Mouse (Mus musculus) midbrain, postnatal 0 days (tissue): ENCODE results near the gene Tbc1d24. TPM values are rescaled to one million over a fixed set of nuclear protein-coding genes. Genes with fewer than 3 reads are reported as not detected.

Experiments used
- ATAC-seq: fragments of 200-750 bp; cut with Nextera tagmentation; 2 replicates; pipeline ENCODE4 v1.8.0; 2017; ENCODE audit warnings: moderate number of reproducible peaks, mild to moderate bottlenecking, moderate TSS enrichment, moderate library complexity; ENCODE audit not compliant: low FRiP score
- DNase-seq: peaks from one replicate; pipeline ENCODE4 v3.0.0-alpha.2; 2015; ENCODE audit warnings: low spot score
- H3K27ac ChIP-seq: fragments of 300-500 bp; sonication (generic); 2 replicates; pipeline ENCODE4 v1.5.1; 2014; ENCODE audit warnings: low read depth, mild to moderate bottlenecking, low read length, mixed read lengths
- H3K27me3 ChIP-seq: fragments of 300-500 bp; sonication (generic); 2 replicates; pipeline ENCODE4 v1.6.1; 2014; ENCODE audit warnings: low read length, control low read depth, mixed read lengths; ENCODE audit not compliant: insufficient read depth
- H3K36me3 ChIP-seq: fragments of 300-500 bp; sonication (generic); 2 replicates; pipeline ENCODE4 v1.6.1; 2014; ENCODE audit warnings: low read length, control low read depth, mixed read lengths; ENCODE audit not compliant: insufficient read depth
- H3K4me1 ChIP-seq: fragments of 300-500 bp; sonication (generic); 2 replicates; pipeline ENCODE4 v1.6.1; 2014; ENCODE audit warnings: mild to moderate bottlenecking, control low read depth, antibody characterized with exemption, low read length, mixed read lengths; ENCODE audit not compliant: insufficient read depth
- H3K4me2 ChIP-seq: fragments of 300-500 bp; sonication (generic); 2 replicates; pipeline ENCODE4 v1.6.1; 2014; ENCODE audit warnings: low read depth, mild to moderate bottlenecking, low read length, mixed read lengths; ENCODE audit not compliant: poor library complexity, severe bottlenecking
- H3K4me3 ChIP-seq: fragments of 300-500 bp; sonication (generic); 2 replicates; pipeline ENCODE4 v1.5.1; 2014; ENCODE audit warnings: low read depth, mild to moderate bottlenecking, low read length, moderate library complexity
- H3K9ac ChIP-seq: fragments of 300-500 bp; sonication (generic); replicated peaks from 2 replicates; pipeline ENCODE4 v1.6.1; 2014; ENCODE audit warnings: mild to moderate bottlenecking, low read length, moderate library complexity, mixed read lengths; ENCODE audit not compliant: poor library complexity, severe bottlenecking
- H3K9me3 ChIP-seq: fragments of 300-500 bp; sonication (generic); 2 replicates; pipeline ENCODE4 v1.6.1; 2016; ENCODE audit warnings: low read length, control low read depth
- CTCF ChIP-seq: IDR thresholded peaks from 2 replicates; pipeline ENCODE4 v1.5.1; 2016; ENCODE audit warnings: antibody characterized with exemption, mild to moderate bottlenecking
- WGBS: fragments of 180-500 bp; shearing (Covaris S2); extraction: QIAGEN DNeasy Blood & Tissue Kit; methylation state at CpG from one replicate; pipeline ENCODE4 v1.1.7; 2014; 5-methylcytosine and 5-hydroxymethylcytosine counted together
- polyA plus RNA-seq: library from polyadenylated mRNA; unstranded; fragments of >200 nt; fragmentation: Nextera tagmentation; extraction: Ambion mirVana; gene quantifications from 2 replicates; pipeline ENCODE4 v1.2.1, GENCODE M21; 2015
- total RNA-seq: library from RNA; depleted of rRNA; stranded (reverse); fragments of >200 nt; gene quantifications from 2 replicates; pipeline ENCODE4 v1.2.3, GENCODE M21; 2014

Gene Tbc1d24
- total and polyA plus RNA-seq, 2 experiments from 2014 or later = 27.6 to 146 TPM

- peak; percentile 14 for DNase-seq
- peaks cover 21% of the 10 kb centered on the region for H3K36me3 ChIP-seq
- TF ChIP-seq CTCF = peak; percentile 71
Measured at GRCm38 (mm10) chr17:24243311-24243969, 38.1 kb upstream of the Tbc1d24 start.

DNA sequence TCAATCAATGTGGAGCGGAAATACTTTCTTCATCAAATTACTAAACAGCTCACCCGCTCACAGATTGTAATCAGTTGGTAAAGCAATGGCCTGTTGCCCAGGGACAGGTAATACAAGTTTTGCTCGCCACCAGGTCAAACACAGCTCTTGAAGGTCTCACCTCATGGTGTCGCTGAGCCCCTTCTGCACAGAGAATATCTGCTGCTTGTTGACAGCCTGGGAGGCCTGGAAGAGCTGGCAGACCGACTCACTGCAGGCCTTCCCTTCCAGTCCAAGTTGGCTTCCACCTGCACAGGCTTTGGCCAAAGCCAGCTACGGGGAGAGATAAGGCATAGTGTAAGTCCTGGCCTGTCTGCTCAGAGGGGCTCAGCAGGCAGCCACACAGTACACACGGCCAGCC lies 31.6 kb upstream of the Tbc1d24 start:
- Histone ChIP-seq H3K4me3 (no peak overlapping the region), H3K27ac (no peak overlapping the region), H3K9me3 (no peaks in the 10 kb centered on the region), H3K27me3 (no peaks in the 10 kb centered on the region), H3K36me3 (peaks cover 44% of the 10 kb centered on the region), H3K9ac (no peak overlapping the region), H3K4me1 (no peaks in the 10 kb centered on the region), H3K4me2 (no peak overlapping the region)
- no peak for DNase-seq
- 94% methylated on average over 7 of the region's 7 CpGs for WGBS
- ATAC-seq = no peak
- TF ChIP-seq CTCF = no peak

More at GRCm38 (mm10) chr17:24243311-24243969, 38.1 kb upstream of the Tbc1d24 start:
- Histone ChIP-seq H3K4me3 (no peak overlapping the region), H3K9ac (no peak overlapping the region), H3K27ac (no peak overlapping the region), H3K4me1 (no peaks in the 10 kb centered on the region), H3K27me3 (no peaks in the 10 kb centered on the region), H3K4me2 (no peak overlapping the region), H3K9me3 (no peaks in the 10 kb centered on the region)
- no peak for ATAC-seq
- 89% methylated on average over 4 of the region's 4 CpGs for WGBS

- H3K9ac ChIP-seq = no peak overlapping the region
- H3K36me3 ChIP-seq = peaks cover 42% of the 10 kb centered on the region
- no peak for DNase-seq
- H3K9me3 ChIP-seq = no peaks in the 10 kb centered on the region
- TF ChIP-seq CTCF = no peak
- H3K4me3 ChIP-seq = no peak overlapping the region
- no peaks in the 10 kb centered on the region for H3K27me3 ChIP-seq
- ATAC-seq = no peak
- H3K27ac ChIP-seq = no peak overlapping the region
- 97% methylated on average over 1 of the region's 1 CpGs for WGBS
- H3K4me1 ChIP-seq = no peaks in the 10 kb centered on the region
- no peak overlapping the region for H3K4me2 ChIP-seq
Measured at GRCm38 (mm10) chr17:24236479-24236878, 31.1 kb upstream of the Tbc1d24 start.

GRCm38 (mm10) chr17:24227941-24228340 lies 22.6 kb upstream of the Tbc1d24 start:
- H3K4me1 ChIP-seq = no peaks in the 10 kb centered on the region
- no peaks in the 10 kb centered on the region for H3K9me3 ChIP-seq
- H3K27me3 ChIP-seq = no peaks in the 10 kb centered on the region
- WGBS = 90% methylated on average over 7 of the region's 7 CpGs
- no peak for ATAC-seq
- H3K27ac ChIP-seq = no peak overlapping the region
- H3K4me3 ChIP-seq = no peak overlapping the region
- no peak for DNase-seq
- H3K9ac ChIP-seq = no peak overlapping the region
- H3K36me3 ChIP-seq = peaks cover 36% of the 10 kb centered on the region
- TF ChIP-seq CTCF = no peak
- no peak overlapping the region for H3K4me2 ChIP-seq

- Histone ChIP-seq H3K4me2 (no peak overlapping the region), H3K27me3 (no peaks in the 10 kb centered on the region), H3K9ac (no peak overlapping the region), H3K36me3 (peaks cover 33% of the 10 kb centered on the region), H3K4me1 (no peaks in the 10 kb centered on the region), H3K4me3 (no peak overlapping the region), H3K27ac (no peak overlapping the region), H3K9me3 (no peaks in the 10 kb centered on the region)
- no peak for DNase-seq
- 90% methylated on average over 8 of the region's 8 CpGs for WGBS
- TF ChIP-seq CTCF = no peak
- no peak for ATAC-seq
Measured at GRCm38 (mm10) chr17:24226721-24227120, 21.4 kb upstream of the Tbc1d24 start.

DNA sequence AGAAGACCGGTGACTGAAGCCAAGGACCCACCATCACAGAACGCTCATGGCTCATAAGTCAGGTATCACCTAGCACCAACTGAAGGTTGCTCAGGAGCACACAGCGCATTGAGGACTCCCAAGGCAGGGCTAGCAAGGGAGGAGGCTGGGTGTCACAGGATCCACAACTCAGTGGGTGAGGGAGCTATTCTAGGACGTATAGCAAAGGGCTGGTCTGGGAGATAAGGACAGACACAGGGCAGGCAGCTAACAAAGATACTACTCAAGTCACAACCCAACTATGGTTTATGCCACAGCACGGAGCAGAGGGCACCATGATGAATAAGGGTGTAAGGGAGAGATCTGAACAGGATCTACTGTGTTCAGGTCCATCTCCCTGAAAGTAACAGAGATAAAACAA lies 20.5 kb upstream of the Tbc1d24 start:
- Histone ChIP-seq H3K27me3 (no peaks in the 10 kb centered on the region), H3K27ac (no peak overlapping the region), H3K4me1 (0 out of 2 replicates have a peak, but pooled peaks cover 3% of the 10 kb centered on the region), H3K9ac (no peak overlapping the region), H3K9me3 (no peaks in the 10 kb centered on the region), H3K36me3 (peaks cover 29% of the 10 kb centered on the region), H3K4me2 (no peak overlapping the region), H3K4me3 (no peak overlapping the region)
- DNase-seq (no peak), ATAC-seq (no peak)
- no peak for TF ChIP-seq CTCF
- 98% methylated on average over 5 of the region's 5 CpGs for whole genome bisulfite sequencing
